Mouse (Mus musculus) gastrocnemius, postnatal 10 days (tissue): ENCODE data around the gene Bcl3. TPM values are rescaled to one million over a fixed set of nuclear protein-coding genes. Genes with fewer than 3 reads are reported as not detected.

Experiments used
- DNase-seq: peaks from one replicate; pipeline ENCODE4 v3.0.0; 2021; ENCODE audit warnings: mixed read lengths
- total RNA-seq, 2 experiments: library from RNA; stranded (reverse); gene quantifications; 2 replicates each; pipeline ENCODE4 v1.2.3; 2021

Gene Bcl3
- total RNA-seq, 2 experiments from 2014 or later, result 1.8 to 7.0 TPM

DNA sequence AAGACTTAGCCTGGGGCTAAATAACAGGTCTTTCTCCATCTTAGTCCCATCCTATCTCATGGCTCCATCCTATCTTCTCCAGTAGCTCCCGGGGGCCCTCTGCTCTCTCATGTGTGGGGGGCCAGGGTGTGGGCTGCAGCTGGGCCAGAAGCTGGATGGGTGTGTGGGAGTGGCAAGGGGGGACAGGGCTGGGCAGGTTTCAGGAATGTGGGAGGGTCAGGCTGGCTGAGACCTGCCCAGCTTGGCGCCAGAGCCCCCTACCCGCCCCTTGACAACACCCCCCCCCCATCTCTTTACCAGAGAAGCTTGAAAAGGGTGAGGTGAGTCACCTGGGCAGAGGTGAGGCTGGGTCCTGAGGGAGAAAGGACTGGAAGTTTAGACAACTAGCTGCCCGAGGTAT, 53.6 kb downstream of the Bcl3 start:
- DNase-seq, result no peak

DNA sequence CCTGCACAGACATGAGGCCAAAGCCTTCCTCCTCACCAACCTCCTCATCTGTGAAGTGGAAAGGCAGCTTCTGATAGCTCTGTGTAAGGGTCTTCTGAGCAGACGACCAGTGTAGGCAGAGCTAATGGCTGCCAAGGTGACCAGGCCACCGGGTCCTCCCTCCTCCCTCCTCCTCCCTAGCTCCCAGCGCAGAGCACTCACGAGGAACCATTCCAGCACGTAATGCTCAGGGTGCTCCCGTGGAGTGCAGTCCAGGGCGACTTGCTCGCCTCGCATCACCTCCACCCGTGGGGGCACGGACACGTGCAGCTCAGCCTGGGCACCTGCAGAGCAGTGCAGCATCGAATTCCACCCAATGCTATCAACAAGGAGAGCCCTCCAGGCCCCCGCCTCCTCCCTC, 54.3 kb downstream of the Bcl3 start:
- no peak for DNase-seq

DNA sequence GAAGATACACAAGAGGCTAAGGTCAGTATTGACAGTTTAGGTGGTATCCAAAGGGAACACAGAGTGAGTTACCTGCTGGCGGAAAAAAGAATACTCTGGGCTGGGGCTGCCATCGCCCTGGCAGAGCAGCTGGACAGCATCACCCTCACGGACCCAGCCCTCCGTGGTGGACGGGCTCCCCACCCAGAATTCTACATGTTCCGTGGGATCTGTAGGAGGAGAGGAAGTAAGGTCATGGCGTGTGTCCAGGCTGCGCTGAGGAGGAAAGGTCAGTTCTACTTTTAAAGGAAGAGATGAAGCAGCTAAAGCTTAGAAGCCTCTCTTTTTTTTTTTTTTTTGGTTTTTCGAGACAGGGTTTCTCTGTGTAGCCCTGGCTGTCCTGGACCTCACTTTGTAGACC, 58.0 kb downstream of the Bcl3 start:
- DNase-seq, result no peak

DNA sequence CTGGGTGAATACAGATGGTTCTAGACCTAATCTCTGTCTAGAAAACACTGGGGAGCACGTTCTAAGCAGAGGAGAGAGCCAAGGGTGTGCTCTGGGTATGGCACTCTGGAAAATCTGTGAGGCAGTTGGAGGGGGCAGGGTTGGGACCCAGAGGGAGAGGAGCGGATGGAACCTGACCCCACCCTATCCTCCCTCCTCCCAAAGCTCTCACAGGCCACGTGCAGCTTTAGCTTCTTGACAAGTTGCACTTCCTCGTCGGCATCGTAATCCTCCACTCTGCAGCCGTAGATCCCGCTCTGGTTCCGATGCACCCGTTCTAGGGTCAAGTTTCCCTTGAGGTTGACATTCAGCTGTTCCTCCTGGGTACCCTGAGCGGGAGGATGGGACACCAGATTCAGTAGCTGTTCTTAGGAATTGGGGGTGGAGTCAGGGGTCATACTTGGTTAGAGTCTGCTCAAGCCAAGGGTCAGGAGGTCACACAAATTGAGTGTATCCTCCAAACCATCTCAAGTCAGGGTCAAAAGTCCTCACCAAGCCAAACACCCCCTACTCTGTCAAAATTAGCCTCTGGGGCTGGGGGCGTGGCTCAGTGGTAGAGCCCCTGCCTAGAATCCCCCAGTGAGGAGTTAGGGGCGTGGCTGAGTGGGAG, 58.6 kb downstream of the Bcl3 start:
- no peak for DNase-seq

DNA sequence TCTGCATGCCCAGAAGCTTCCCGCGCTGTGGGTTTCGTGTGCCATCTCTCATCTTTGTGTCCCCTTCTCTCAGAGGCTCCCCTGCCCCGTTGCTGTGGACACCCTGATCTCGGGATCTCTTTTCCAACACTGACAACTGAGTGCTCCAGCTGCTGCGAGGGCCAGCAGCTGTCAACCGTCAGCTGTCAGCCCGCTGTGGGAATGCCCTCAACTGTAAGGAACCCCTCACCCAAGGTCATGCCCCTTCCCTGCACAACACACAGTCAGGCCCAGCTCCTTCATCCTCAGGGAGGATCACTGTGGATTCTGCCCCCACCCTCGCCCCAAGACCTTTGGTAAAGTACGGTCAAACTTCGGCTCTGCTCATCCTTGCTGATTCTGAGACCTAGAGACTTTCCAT, 60.3 kb downstream of the Bcl3 start:
- DNase-seq, result no peak

DNA sequence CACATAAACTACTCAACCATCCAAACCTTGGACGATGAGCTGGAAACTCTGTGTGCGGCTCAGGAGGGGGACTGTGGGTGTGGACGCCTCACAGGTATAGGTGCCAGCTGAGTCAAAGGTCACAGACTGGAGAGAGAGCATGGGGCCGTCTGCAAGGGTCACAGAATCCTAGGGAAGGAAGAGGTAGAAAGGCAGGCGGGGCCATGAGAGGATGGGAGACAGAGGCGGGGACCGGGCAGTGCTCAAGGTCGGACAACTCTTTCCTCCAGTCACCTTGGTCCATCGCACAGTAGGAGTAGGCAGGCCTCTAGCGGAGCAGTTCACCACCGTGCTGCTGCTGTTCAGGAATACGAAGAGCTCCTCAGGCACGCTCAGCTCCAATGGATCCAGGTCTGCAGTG, 62.5 kb downstream of the Bcl3 start:
- no peak for DNase-seq

DNA sequence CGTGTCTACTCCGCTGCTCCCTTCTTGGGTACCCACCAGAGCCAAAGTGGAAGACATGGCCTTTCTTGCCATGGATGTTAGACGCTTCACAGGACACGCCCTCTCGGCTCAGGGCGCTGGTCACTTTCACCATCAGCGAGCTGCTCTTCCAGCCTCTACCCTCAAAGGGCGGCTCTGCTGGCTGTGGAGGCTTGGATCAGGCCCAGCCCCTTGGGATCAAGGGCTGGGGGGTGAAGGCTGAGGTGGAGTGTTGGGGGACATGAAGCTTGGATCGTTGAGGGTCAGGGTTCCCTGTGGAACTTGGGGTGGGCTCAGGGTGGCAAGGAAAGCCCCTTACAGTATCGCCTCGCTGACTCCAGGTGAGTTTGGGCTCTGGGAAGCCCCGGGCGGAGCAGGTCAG, 63.9 kb downstream of the Bcl3 start:
- no peak for DNase-seq

Other genes starting within 250 kb of the Bcl3 start
- gene Zfp296, start 245.5 kb downstream of the Bcl3 start, total RNA-seq, result under 1 TPM; 0.21 to 0.23 TPM
- gene Gemin7, start 245.2 kb downstream of the Bcl3 start, total RNA-seq, result 10 to 100 TPM; 52.0 to 59.8 TPM
- 10 to 100 TPM; 15.2 to 23.2 TPM for gene Clasrp, start 218.3 kb downstream of the Bcl3 start, total RNA-seq
- 1 to 10 TPM; 7.3 to 9.0 TPM for gene Relb, start 193.3 kb downstream of the Bcl3 start, total RNA-seq
- 10 to 100 TPM; 45.7 to 48.2 TPM for gene Clptm1, start 157.7 kb downstream of the Bcl3 start, total RNA-seq
- gene Apoc2, start 144.8 kb downstream of the Bcl3 start, total RNA-seq, result under 1 TPM in 1 of 2 experiments, not detected in 1; 0.61 TPM
- not detected for gene Gm44805, start 141.3 kb downstream of the Bcl3 start, total RNA-seq
- gene Apoc4, start 141.3 kb downstream of the Bcl3 start, total RNA-seq, result under 1 TPM in 1 of 2 experiments, not detected in 1; 0.54 TPM
- 1 to 10 TPM in 1 of 2 experiments, not detected in 1; 4.1 TPM for gene Apoc1, start 130.1 kb downstream of the Bcl3 start, total RNA-seq
- 100 to 1,000 TPM; 100 to 116 TPM for gene Apoe, start 123.6 kb downstream of the Bcl3 start, total RNA-seq
- gene Tomm40, start 107.3 kb downstream of the Bcl3 start, total RNA-seq, result 10 to 100 TPM; 59.3 to 63.3 TPM
- 10 to 100 TPM; 13.3 to 14.6 TPM for gene Nectin2, start 72.3 kb downstream of the Bcl3 start, total RNA-seq
- 10 to 100 TPM; 60.3 to 68.9 TPM for gene Bcam, start 51.8 kb downstream of the Bcl3 start, total RNA-seq
- gene Cblc, start 26.0 kb downstream of the Bcl3 start, total RNA-seq, result under 1 TPM; 0.38 to 0.59 TPM
- gene Gm19345, start 29.2 kb upstream of the Bcl3 start, total RNA-seq, result not detected
- gene Ceacam16, start 38.5 kb upstream of the Bcl3 start, total RNA-seq, result not detected
- gene Ceacam19, start 65.2 kb upstream of the Bcl3 start, total RNA-seq, result not detected
- 10 to 100 TPM; 10.7 to 15.3 TPM for gene Pvr, start 98.4 kb upstream of the Bcl3 start, total RNA-seq
- not detected for gene Igsf23, start 128.0 kb upstream of the Bcl3 start, total RNA-seq
- not detected for gene Ceacam20, start 142.6 kb upstream of the Bcl3 start, total RNA-seq
- not detected for gene Nlrp9b, start 168.7 kb upstream of the Bcl3 start, total RNA-seq